Mouse (Mus musculus): ENCODE data around the gene Tmem170b. TPM values are rescaled to one million over a fixed set of nuclear protein-coding genes. Genes with fewer than 3 reads are reported as not detected.

Tmem170b gene
- polyA plus RNA-seq, 1 experiment = 1.1 TPM

DNA sequence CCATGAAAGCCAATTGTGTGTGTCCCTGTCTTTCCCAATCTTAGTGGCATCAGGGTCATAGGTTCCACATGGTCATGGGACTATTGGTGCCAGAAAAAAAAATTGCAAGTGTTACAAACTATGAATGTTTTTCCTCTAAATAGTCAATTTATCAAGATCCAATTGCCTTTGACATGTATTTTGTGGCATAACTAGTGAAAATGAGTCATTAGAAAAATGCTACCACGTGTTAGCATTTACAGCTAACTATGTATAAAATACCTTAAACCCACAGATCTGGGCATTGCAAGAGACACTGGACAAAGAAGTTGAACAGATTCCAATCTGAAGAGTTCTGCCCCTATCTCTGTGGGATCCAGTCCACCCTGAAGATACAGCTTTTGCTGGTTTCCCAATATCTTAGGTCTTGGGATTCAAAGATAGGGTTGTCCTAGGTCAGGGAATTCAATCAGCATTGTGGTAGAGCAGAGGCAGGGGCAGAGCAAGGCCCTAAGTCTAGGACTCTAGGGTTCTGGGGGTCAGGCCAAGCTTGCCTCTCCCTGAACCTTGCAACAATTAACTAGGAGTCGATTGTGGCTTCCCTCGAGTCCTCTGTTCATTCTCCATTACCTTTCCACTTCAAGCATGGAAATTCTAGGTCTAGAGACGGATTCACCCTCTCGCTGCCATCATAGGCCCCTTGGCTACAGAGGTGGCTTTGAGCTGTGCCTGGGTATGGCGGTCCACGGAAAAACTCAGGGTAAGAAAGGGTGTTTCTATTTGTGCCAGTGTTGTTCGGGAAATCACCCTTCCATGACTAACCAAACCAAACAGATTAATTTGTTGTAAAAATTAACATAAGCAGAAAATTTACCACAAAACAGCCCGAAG lies 70.5 kb downstream of the Tmem170b start:
- H3K4me3 ChIP-seq = no peak overlapping the region
- H3ac ChIP-seq (ENCODE audit: control insufficient read depth, insufficient read length) = no peak overlapping the region
- H3K79me2 ChIP-seq (ENCODE audit: control insufficient read depth, insufficient read depth) = no peaks in the 10 kb centered on the region
- no peaks in the 10 kb centered on the region for H3K36me3 ChIP-seq (ENCODE audit: control insufficient read depth, insufficient read depth)
- H3K27me3 ChIP-seq (ENCODE audit: control insufficient read depth, insufficient read depth, insufficient read length) = no peaks in the 10 kb centered on the region
- TF ChIP-seq MAX (IDR thresholded peaks at IDR 0.05; ENCODE audit: low read depth) (no peak), SRF (IDR thresholded peaks at IDR 0.05; ENCODE audit: control insufficient read depth, insufficient read length, low read depth) (no peak), CEBPB (IDR thresholded peaks at IDR 0.05; ENCODE audit: insufficient read depth, poor library complexity, severe bottlenecking) (no peak), POLR2AphosphoS2 (IDR thresholded peaks at IDR 0.05; ENCODE audit: insufficient read length, low read depth) (no peak), E2F4 (IDR thresholded peaks at IDR 0.05; ENCODE audit: insufficient read depth) (no peak), USF1 (IDR thresholded peaks at IDR 0.05; ENCODE audit: low read depth) (no peak), TCF3 (IDR thresholded peaks at IDR 0.05; ENCODE audit: insufficient read length, low read depth) (no peak), TCF12 (IDR thresholded peaks at IDR 0.05; ENCODE audit: insufficient read depth, poor library complexity, severe bottlenecking) (no peak), POLR2A (IDR thresholded peaks at IDR 0.05; ENCODE audit: insufficient read length, low read depth) (no peak), REST (IDR thresholded peaks at IDR 0.05; ENCODE audit: insufficient read depth, insufficient read length) (no peak), MYOD1 (IDR thresholded peaks at IDR 0.05; ENCODE audit: control insufficient read depth in 1 of 3, insufficient read length in 2 of 3, low read depth in 2 of 3) (no peak), MYOG (IDR thresholded peaks at IDR 0.05; ENCODE audit: control insufficient read depth in 1 of 3, insufficient read depth in 1 of 3, insufficient read length in 2 of 3, low read depth in 2 of 3) (no peak)
- no peak overlapping the region for H3K4me2 ChIP-seq (ENCODE audit: low read depth)

GRCm38 (mm10) chr13:41676836-41677186 lies 71.1 kb downstream of the Tmem170b start:
- Histone ChIP-seq H3K27me3 (ENCODE audit: control insufficient read depth, insufficient read depth, insufficient read length) (no peaks in the 10 kb centered on the region), H3K36me3 (ENCODE audit: control insufficient read depth, insufficient read depth) (no peaks in the 10 kb centered on the region), H3K79me2 (ENCODE audit: control insufficient read depth, insufficient read depth) (no peaks in the 10 kb centered on the region), H3ac (ENCODE audit: control insufficient read depth, insufficient read length) (no peak overlapping the region), H3K4me2 (ENCODE audit: low read depth) (no peak overlapping the region), H3K4me3 (no peak overlapping the region)
- TF ChIP-seq MYOG (IDR thresholded peaks at IDR 0.05; ENCODE audit: control insufficient read depth in 1 of 3, insufficient read depth in 1 of 3, insufficient read length in 2 of 3, low read depth in 2 of 3) (no peak), USF1 (IDR thresholded peaks at IDR 0.05; ENCODE audit: low read depth) (no peak), CEBPB (IDR thresholded peaks at IDR 0.05; ENCODE audit: insufficient read depth, poor library complexity, severe bottlenecking) (no peak), SRF (IDR thresholded peaks at IDR 0.05; ENCODE audit: control insufficient read depth, insufficient read length, low read depth) (no peak), POLR2AphosphoS2 (IDR thresholded peaks at IDR 0.05; ENCODE audit: insufficient read length, low read depth) (no peak), E2F4 (IDR thresholded peaks at IDR 0.05; ENCODE audit: insufficient read depth) (no peak)

DNA sequence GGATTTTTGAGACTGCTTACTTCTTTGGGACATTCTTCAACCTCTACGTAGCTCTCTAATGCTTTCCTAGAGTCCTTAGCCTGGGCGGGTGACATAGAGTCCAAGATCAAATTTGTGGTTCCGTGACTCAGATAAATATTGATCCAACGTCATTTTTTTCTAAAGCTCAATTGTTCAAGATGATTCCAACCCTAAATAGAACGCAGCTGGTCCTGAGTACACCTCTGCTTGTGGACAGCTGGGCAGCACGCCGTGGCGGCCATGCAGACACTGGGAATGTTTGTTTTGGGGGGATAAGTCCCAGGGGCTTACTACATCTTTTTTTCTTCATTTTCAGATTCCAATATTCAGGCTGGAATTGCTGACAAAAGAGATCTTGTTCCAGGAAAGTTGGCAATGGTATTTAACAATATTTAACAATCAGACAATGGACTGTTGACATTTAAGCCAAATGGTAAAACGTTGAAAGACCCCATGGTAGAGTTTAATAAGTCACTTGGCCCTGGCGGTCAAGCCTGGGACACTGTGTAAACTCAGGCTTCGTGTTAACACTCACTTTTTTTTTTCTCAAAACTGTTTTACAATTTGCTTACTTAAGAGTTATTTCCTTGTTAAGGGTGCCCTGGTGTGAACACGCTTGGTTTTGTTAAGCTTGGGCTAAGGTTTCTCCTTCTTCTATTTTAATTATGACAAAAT lies 75.3 kb downstream of the Tmem170b start:
- Histone ChIP-seq H3K79me2 (ENCODE audit: control insufficient read depth, insufficient read depth) (no peaks in the 10 kb centered on the region), H3K36me3 (ENCODE audit: control insufficient read depth, insufficient read depth) (no peaks in the 10 kb centered on the region), H3K4me2 (ENCODE audit: low read depth) (no peak overlapping the region), H3K4me3 (no peak overlapping the region), H3K27me3 (ENCODE audit: control insufficient read depth, insufficient read depth, insufficient read length) (no peaks in the 10 kb centered on the region), H3ac (ENCODE audit: control insufficient read depth, insufficient read length) (no peak overlapping the region)
- TF ChIP-seq E2F4 (IDR thresholded peaks at IDR 0.05; ENCODE audit: insufficient read depth) (no peak), SRF (IDR thresholded peaks at IDR 0.05; ENCODE audit: control insufficient read depth, insufficient read length, low read depth) (no peak), MYOG (IDR thresholded peaks at IDR 0.05; ENCODE audit: control insufficient read depth in 1 of 3, insufficient read depth in 1 of 3, insufficient read length in 2 of 3, low read depth in 2 of 3) (peak in 1 of 3 experiments; percentile 40), MYOD1 (IDR thresholded peaks at IDR 0.05; ENCODE audit: control insufficient read depth in 1 of 3, insufficient read length in 2 of 3, low read depth in 2 of 3) (peak in 1 of 3 experiments; percentile 37)

DNA sequence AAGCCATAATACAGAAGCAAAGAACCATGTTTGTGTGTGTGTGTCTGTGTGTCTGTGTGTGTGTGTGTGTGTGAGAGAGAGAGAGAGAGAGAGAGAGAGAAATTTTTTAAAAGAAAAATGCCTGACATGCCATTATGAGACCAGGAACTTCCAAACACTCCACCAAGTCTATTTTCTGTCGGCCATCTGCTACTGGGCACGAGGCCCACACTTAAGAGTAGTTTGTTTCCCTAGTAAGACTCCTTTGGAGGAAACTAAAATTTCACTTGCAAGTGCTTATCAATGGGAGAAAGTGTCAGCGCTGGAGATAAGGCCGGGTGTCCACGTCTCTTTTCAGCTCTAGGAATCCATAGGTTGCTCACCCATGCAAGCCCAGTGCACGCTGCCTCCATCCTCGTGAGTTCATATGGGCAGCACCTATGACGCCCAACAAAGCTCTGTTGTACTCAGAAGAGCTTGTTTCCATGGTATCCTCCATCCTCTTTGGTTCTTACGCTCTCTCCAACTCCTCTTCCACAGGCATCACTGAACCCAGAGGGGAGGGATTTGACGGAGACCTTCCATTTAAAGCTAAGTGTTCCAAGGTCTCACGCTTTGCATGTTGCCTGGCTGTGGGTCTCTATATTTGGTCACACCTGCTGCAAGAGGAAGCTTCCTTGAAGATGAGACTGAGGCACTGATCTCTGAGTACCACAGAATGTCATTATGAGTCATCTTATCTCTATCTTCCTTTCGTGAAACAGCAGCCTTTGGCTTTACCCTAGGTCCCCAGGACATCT lies 76.8 kb downstream of the Tmem170b start:
- H3K4me2 ChIP-seq (ENCODE audit: low read depth) = no peak overlapping the region
- TF ChIP-seq POLR2AphosphoS2 (IDR thresholded peaks at IDR 0.05; ENCODE audit: insufficient read length, low read depth) (no peak), CEBPB (IDR thresholded peaks at IDR 0.05; ENCODE audit: insufficient read depth, poor library complexity, severe bottlenecking) (no peak), USF1 (IDR thresholded peaks at IDR 0.05; ENCODE audit: low read depth) (no peak), REST (IDR thresholded peaks at IDR 0.05; ENCODE audit: insufficient read depth, insufficient read length) (no peak), TCF3 (IDR thresholded peaks at IDR 0.05; ENCODE audit: insufficient read length, low read depth) (no peak), MAX (IDR thresholded peaks at IDR 0.05; ENCODE audit: low read depth) (no peak), MYOD1 (IDR thresholded peaks at IDR 0.05; ENCODE audit: control insufficient read depth in 1 of 3, insufficient read length in 2 of 3, low read depth in 2 of 3) (no peak), TCF12 (IDR thresholded peaks at IDR 0.05; ENCODE audit: insufficient read depth, poor library complexity, severe bottlenecking) (no peak), MYOG (IDR thresholded peaks at IDR 0.05; ENCODE audit: control insufficient read depth in 1 of 3, insufficient read depth in 1 of 3, insufficient read length in 2 of 3, low read depth in 2 of 3) (no peak), SRF (IDR thresholded peaks at IDR 0.05; ENCODE audit: control insufficient read depth, insufficient read length, low read depth) (no peak), E2F4 (IDR thresholded peaks at IDR 0.05; ENCODE audit: insufficient read depth) (no peak), POLR2A (IDR thresholded peaks at IDR 0.05; ENCODE audit: insufficient read length, low read depth) (no peak)
- H3K79me2 ChIP-seq (ENCODE audit: control insufficient read depth, insufficient read depth) = no peaks in the 10 kb centered on the region
- H3K4me3 ChIP-seq = no peak overlapping the region
- H3K36me3 ChIP-seq (ENCODE audit: control insufficient read depth, insufficient read depth) = no peaks in the 10 kb centered on the region
- H3K27me3 ChIP-seq (ENCODE audit: control insufficient read depth, insufficient read depth, insufficient read length) = no peaks in the 10 kb centered on the region
- H3ac ChIP-seq (ENCODE audit: control insufficient read depth, insufficient read length) = no peak overlapping the region
